Mouse (Mus musculus) kidney, postnatal 0 days (tissue): ENCODE data around the gene Exoc3. TPM values are rescaled to one million over a fixed set of nuclear protein-coding genes. Genes with fewer than 3 reads are reported as not detected.

ENCODE experiments used
- ATAC-seq: fragments of 200-750 bp; cut with Nextera tagmentation; replicated peaks from 2 replicates; pipeline ENCODE4 v1.8.0; 2017; ENCODE audit warnings: low read depth, moderate number of reproducible peaks, moderate TSS enrichment, moderate library complexity; ENCODE audit not compliant: low FRiP score
- DNase-seq: peaks from one replicate; pipeline ENCODE4 v3.0.0-alpha.2; 2016; ENCODE audit warnings: low spot score
- H3K27ac ChIP-seq: fragments of 300-500 bp; sonication (generic); 2 replicates; pipeline ENCODE4 v1.5.1; 2014; ENCODE audit warnings: mild to moderate bottlenecking
- H3K27me3 ChIP-seq: fragments of 300-500 bp; sonication (generic); 2 replicates; pipeline ENCODE4 v1.6.1; 2014; ENCODE audit warnings: low read length, mixed read lengths; ENCODE audit not compliant: insufficient read depth
- H3K36me3 ChIP-seq: fragments of 300-500 bp; sonication (generic); 2 replicates; pipeline ENCODE4 v1.6.1; 2014; ENCODE audit warnings: low read length, mixed read lengths; ENCODE audit not compliant: insufficient read depth
- H3K4me1 ChIP-seq: fragments of 300-500 bp; sonication (generic); replicated peaks from 2 replicates; pipeline ENCODE4 v1.6.1; 2014; ENCODE audit warnings: antibody characterized with exemption, low read length, mixed read lengths; ENCODE audit not compliant: insufficient read depth
- H3K4me2 ChIP-seq: fragments of 300-500 bp; sonication (generic); 2 replicates; pipeline ENCODE4 v1.6.1; 2014; ENCODE audit warnings: mild to moderate bottlenecking, low read length, moderate library complexity, mixed read lengths
- H3K4me3 ChIP-seq: fragments of 300-500 bp; sonication (generic); replicated peaks from 2 replicates; pipeline ENCODE4 v1.5.1; 2014; ENCODE audit warnings: low read depth, low read length
- H3K9ac ChIP-seq: fragments of 300-500 bp; sonication (generic); 2 replicates; pipeline ENCODE4 v1.6.1; 2014; ENCODE audit warnings: low read depth, low read length
- H3K9me3 ChIP-seq: fragments of 300-500 bp; sonication (generic); replicated peaks from 2 replicates; pipeline ENCODE4 v1.6.1; 2016; ENCODE audit warnings: low read length, inconsistent platforms, mixed read lengths
- CTCF ChIP-seq: IDR thresholded peaks from 2 replicates; pipeline ENCODE4 v1.5.1; 2016; ENCODE audit warnings: antibody characterized with exemption, low read depth, mild to moderate bottlenecking, moderate library complexity
- WGBS: fragments of 180-500 bp; shearing (Covaris S2); extraction: QIAGEN DNeasy Blood & Tissue Kit; methylation state at CpG from one replicate; pipeline ENCODE4 v1.1.7; 2014; 5-methylcytosine and 5-hydroxymethylcytosine counted together
- polyA plus RNA-seq: library from polyadenylated mRNA; unstranded; fragments of >200 nt; fragmentation: Nextera tagmentation; extraction: Ambion mirVana; gene quantifications from 2 replicates; pipeline ENCODE4 v1.2.1, GENCODE M21; 2015

Gene Exoc3
- polyA plus RNA-seq, 1 experiment from 2014 or later, result 59.2 TPM

- Histone ChIP-seq H3K36me3 (no peaks in the 10 kb centered on the region), H3K9me3 (no peaks in the 10 kb centered on the region), H3K4me3 (no peak overlapping the region), H3K4me1 (no peaks in the 10 kb centered on the region), H3K27me3 (no peaks in the 10 kb centered on the region), H3K4me2 (no peak overlapping the region), H3K27ac (no peak overlapping the region), H3K9ac (no peak overlapping the region)
- 80% methylated on average over 3 of the region's 3 CpGs for WGBS
- DNase-seq (no peak), ATAC-seq (no peak)
- TF ChIP-seq CTCF, result no peak
Measured at GRCm38 (mm10) chr13:74218441-74218840, 9.9 kb upstream of the Exoc3 start.

GRCm38 (mm10) chr13:74208986-74209345, 434 bp upstream of the Exoc3 start:
- H3K4me1 ChIP-seq, result peaks cover 15% of the 10 kb centered on the region; the same call in 1 of the 2 replicates
- WGBS, result 19% methylated on average over 12 of the region's 12 CpGs
- H3K4me3 ChIP-seq, result peak overlapping the region; percentile 68
- H3K27me3 ChIP-seq, result no peaks in the 10 kb centered on the region
- 0 out of 2 replicates have a peak, but pooled peaks cover 6% of the 10 kb centered on the region for H3K36me3 ChIP-seq
- no peaks in the 10 kb centered on the region for H3K9me3 ChIP-seq
- H3K27ac ChIP-seq, result peak overlapping the region; percentile 93
- no peak for TF ChIP-seq CTCF
- DNase-seq, result no peak
- H3K9ac ChIP-seq, result peak overlapping the region; percentile 75
- no peak; the same call in 1 of the 2 replicates for ATAC-seq
- peak overlapping the region; percentile 87 for H3K4me2 ChIP-seq

GRCm38 (mm10) chr13:74196451-74196850, 12.1 kb downstream of the Exoc3 start:
- H3K9ac ChIP-seq, result no peak overlapping the region
- no peak overlapping the region for H3K4me2 ChIP-seq
- ATAC-seq, result no peak
- no peak for DNase-seq
- H3K9me3 ChIP-seq, result no peaks in the 10 kb centered on the region
- no peak overlapping the region for H3K4me3 ChIP-seq
- TF ChIP-seq CTCF, result no peak
- WGBS, result 72% methylated on average over 3 of the region's 3 CpGs
- no peak overlapping the region for H3K27ac ChIP-seq
- H3K4me1 ChIP-seq, result no peaks in the 10 kb centered on the region
- H3K36me3 ChIP-seq, result peaks cover 29% of the 10 kb centered on the region
- no peaks in the 10 kb centered on the region for H3K27me3 ChIP-seq

- H3K4me1 ChIP-seq, result no peaks in the 10 kb centered on the region
- TF ChIP-seq CTCF, result peak; percentile 60
- no peak overlapping the region for H3K4me3 ChIP-seq
- H3K27ac ChIP-seq, result no peak overlapping the region
- H3K4me2 ChIP-seq, result no peak overlapping the region
- peaks cover 38% of the 10 kb centered on the region for H3K36me3 ChIP-seq
- DNase-seq (peak; percentile 56), ATAC-seq (no peak)
- H3K9me3 ChIP-seq, result no peaks in the 10 kb centered on the region
- no peaks in the 10 kb centered on the region for H3K27me3 ChIP-seq
- H3K9ac ChIP-seq, result no peak overlapping the region
- WGBS, result 89% methylated on average over 6 of the region's 6 CpGs
Measured at GRCm38 (mm10) chr13:74192613-74193012, 15.9 kb downstream of the Exoc3 start.

- H3K4me2 ChIP-seq, result no peak overlapping the region
- ATAC-seq, result no peak
- H3K4me1 ChIP-seq, result no peaks in the 10 kb centered on the region
- no peaks in the 10 kb centered on the region for H3K9me3 ChIP-seq
- no peaks in the 10 kb centered on the region for H3K27me3 ChIP-seq
- 90% methylated on average over 5 of the region's 5 CpGs for WGBS
- no peak for TF ChIP-seq CTCF
- no peak overlapping the region for H3K27ac ChIP-seq
- no peak for DNase-seq
- no peak overlapping the region for H3K9ac ChIP-seq
- no peak overlapping the region for H3K4me3 ChIP-seq
- H3K36me3 ChIP-seq, result peaks cover 35% of the 10 kb centered on the region
Measured at GRCm38 (mm10) chr13:74183011-74183695, 25.4 kb downstream of the Exoc3 start.

- no peak overlapping the region for H3K27ac ChIP-seq
- no peak for DNase-seq
- peaks cover 25% of the 10 kb centered on the region; the same call in 1 of the 2 replicates for H3K36me3 ChIP-seq
- no peak for TF ChIP-seq CTCF
- H3K4me2 ChIP-seq, result no peak overlapping the region
- no peak for ATAC-seq
- H3K4me3 ChIP-seq, result no peak overlapping the region
- no peaks in the 10 kb centered on the region for H3K4me1 ChIP-seq
- H3K27me3 ChIP-seq, result no peaks in the 10 kb centered on the region
- WGBS, result 93% methylated on average over 5 of the region's 5 CpGs
- no peaks in the 10 kb centered on the region for H3K9me3 ChIP-seq
- H3K9ac ChIP-seq, result no peak overlapping the region
Measured at GRCm38 (mm10) chr13:74172036-74172435, 36.5 kb downstream of the Exoc3 start.
